Mouse (Mus musculus) cerebellum, adult 8-10 months (tissue): ENCODE measurements at regions not wholly inside any gene's neighbourhood (a gene's known extent, or its start where the extent isn't known, plus 50 kb on each side); places are given as distances from the start of the nearest gene placed in this dataset.
"Not testable (repeated sequence)": the region's sequence is repeated elsewhere in the genome, so short reads cannot be mapped to it uniquely, and the experiment has no call there.

Source experiments
- DNase-seq: peaks from one replicate; pipeline ENCODE4 v3.0.0; 2022

- no peak for DNase-seq
Measured at GRCm38 (mm10) chrX:99732526-99732925, 88.3 kb upstream of the Tmem28 start.

GRCm38 (mm10) chrX:99725101-99725500 is 95.7 kb upstream of the Tmem28 start:
- DNase-seq: peak; percentile 7

DNA sequence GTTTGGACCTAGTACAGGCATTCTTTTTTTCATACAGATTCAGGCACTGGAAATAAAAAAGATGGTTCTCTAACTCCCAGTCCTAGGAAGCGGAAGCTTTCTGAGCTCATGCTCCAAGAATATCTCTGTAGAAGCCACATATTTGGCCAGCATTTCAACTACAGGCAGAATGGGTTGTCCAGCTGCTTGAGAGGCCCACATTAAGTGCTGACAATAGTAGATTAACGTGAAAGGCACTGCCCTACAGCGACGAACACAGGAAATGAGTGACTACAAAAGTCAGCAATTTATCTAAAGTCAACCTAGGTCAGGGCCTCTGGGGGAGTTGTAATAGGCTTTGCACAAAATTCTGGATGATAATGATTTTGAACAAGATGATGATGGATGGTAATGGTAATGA is 125.5 kb upstream of the Tmem28 start:
- DNase-seq: no peak

DNA sequence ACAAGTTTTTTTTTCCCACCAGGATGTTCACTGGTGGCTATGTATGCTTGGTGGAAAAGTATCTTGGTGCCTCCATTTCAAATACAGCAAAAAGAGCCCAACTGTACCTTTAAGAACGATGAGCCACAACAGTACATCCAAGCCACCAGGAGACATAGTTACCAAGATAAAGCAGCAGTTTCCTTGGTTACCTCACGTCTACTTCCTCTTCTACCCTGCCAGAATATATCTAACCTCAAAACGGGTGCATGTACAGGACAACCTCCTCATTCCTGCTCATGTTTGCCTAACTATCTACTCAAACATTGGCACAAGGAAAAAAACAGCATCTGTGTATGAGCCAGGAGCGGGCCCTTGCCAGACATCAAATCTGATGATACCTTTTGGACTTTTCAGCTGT is 129.8 kb upstream of the Tmem28 start:
- no peak for DNase-seq

- DNase-seq: no peak
Measured at GRCm38 (mm10) chrX:99689761-99690160, 131.1 kb upstream of the Tmem28 start.

GRCm38 (mm10) chrX:99682491-99682890 is 138.3 kb upstream of the Tmem28 start:
- DNase-seq: not testable (repeated sequence)

DNA sequence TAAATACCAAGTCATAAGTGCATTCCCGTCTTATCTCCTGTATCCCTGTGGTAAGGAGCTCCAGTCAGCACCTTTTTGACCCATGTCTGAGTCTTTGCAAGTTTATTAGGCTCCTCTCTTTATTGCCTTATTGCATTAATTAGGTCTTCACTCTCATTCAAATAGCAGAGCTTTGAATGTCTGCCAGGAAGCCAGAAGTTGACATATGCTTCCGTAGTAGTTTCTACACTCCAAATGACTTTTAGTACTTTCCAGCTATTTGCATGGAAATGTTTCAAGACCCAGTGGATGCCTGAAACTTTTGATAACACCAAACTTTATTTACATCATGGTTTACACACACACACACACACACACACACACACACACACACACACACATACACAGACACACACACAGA is 153.2 kb upstream of the Tmem28 start:
- DNase-seq: no peak

DNA sequence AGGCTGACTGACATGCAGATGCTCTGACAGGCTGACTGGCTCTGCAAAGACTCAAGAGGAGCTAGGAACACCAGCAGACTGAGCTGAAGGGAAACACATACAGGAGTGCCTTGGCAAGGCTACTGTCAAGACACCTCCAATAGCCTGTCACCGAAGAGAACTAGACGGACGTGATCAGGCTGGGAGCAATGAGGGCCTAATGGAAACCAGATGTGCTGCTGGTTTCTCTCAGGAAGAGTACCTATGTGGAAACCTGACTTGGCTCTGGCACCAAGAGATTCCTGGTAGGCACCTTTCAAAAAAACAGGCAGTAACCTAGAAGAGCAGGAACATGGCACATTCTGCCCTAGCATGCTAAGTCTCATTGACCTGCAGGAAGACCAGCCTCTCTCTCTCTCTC is 158.3 kb upstream of the Tmem28 start:
- no peak for DNase-seq

DNA sequence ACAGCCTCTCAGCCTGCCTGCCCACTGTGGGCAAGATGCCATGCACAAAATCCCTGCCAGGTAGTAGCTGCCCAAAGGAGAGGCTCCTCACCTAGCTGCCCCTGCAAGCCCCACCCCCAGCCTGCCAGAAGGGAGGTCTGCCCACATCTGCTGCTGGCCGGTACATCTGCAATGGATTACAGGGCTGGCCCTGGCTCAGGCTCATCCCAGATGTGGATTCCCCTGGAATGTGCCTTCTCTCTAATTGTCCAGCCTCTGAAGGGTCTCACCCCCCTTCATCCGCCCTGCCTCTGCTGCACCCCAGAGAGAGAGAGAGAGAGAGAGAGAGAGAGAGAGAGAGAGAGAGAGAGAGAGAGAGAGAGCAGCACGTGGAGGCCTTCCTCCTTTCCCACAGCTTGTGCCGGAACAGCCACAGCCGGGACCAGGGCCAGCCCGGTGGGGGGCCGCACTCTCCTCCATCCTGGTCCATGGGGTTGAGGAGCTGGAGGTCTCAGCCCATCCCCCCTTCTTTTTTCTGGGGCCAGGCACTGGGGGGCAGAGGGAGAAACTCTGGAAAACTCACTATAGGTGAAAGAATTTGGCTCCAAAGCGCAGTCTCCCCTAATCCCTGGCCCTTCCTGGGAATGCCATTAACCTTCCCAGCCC is 161.2 kb upstream of the Tmem28 start:
- no peak for DNase-seq

DNA sequence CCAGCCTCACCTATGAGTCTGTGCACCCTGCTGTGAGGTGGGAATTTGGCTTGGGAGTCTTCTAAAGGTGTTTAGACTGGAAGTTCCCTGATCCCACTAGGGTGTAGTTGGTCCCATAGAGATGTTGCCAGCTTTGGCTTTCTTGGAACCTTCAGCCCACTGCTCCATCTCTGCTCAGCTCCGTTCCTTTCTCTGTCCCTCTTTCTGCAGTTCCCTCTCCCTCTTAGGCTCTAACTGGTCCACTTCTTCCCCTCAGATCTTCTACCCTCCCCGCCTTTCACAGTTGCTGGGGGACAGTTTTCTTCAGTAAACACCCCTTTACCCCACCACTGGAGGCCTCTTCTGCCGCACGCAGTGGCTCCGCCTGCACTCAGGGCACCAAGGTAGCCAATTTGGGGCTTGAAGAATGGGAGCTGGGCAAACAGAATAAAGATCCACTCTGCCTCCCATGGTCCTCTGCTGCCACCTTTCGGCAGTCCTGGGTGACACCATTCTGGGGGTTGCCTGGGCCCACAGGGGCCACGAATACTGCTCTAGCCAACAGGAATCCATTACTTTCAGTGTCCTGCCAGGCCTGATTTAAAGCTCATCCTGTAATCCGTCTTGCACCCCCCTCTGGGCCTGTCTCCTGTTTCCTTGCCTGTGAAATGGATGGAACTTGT is 162.9 kb upstream of the Tmem28 start:
- DNase-seq: peak; percentile 42

DNA sequence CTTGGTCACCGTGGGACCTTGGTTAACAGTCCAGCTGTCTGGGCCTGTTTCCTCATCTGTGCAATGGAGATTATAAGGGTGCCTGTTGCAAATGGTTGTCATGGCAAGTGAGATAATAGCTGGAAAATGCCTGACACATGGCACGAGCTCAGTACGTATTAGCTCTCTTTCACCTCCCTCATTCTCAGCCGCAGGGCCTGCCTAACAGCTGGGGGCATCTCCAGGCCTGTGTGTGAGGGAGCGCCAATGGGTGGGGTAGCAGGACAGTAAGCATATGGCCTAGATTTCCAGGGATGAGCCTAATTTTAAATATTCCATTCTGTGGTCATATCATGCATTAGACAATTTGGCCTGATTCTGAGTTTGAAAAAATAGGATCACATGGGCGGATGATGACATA is 163.8 kb upstream of the Tmem28 start:
- no peak for DNase-seq

DNA sequence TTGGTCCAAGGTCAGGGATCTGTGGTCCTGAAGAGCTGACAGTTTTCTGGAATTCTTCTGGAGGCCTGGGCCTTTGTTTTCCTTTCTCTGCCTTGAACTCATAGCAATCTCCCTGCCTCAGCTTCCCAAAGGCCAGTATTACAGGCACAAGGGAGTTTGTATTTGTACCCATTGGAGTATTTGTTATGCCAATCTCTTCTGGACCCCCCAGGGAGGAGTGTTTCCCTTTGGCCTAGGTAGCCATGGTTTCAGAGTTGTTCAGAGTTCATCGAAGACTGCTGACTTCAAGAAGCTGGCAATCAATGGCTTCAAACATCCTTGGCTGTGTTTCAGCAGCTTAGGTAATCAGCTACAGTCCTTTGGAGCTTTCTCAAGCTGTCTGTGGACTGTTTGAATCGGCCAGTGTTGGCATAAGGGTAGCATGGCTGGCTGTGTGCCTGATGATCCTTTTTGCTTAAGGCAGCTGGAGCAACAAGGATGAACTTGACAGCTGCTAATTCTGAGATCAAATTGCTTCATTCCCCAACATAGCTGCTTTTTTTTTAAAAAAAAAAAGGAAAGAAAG is 161.2 kb upstream of the Pja1 start:
- DNase-seq: no peak

DNA sequence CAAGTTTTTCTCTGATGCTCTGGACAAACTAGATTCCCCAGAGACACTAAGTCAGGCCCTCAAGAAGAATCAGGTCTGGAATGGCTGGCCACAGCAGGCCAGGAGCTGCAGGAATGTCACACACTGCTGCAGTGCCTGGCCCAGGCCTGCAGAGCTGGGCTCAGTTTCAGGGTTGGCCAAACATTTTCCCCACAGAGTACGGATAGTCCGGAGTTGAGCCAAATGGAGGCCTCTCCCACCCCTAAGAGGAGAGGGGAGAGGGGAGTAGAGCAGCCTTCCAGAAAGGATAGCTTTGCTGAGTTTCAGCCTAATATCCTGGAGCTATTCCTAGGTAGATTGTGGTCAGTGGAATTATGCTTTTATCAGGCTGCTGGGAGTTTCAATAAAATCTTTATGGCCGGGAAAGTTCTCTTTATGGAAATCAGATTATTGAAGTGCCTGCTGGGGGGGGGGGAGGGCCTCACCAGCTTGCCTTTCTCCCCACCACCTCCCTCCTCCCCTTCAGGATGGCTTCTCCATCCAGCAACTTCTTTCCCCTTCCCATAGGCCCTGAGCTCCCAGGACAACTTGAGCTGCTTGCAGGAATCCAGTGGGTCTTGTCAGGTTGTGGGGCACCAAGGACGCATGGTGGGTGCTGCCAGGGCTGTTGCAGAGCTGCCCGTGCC is 153.6 kb upstream of the Pja1 start:
- DNase-seq: no peak

GRCm38 (mm10) chrX:99612130-99612759 is 141.2 kb upstream of the Pja1 start:
- no peak for DNase-seq

DNA sequence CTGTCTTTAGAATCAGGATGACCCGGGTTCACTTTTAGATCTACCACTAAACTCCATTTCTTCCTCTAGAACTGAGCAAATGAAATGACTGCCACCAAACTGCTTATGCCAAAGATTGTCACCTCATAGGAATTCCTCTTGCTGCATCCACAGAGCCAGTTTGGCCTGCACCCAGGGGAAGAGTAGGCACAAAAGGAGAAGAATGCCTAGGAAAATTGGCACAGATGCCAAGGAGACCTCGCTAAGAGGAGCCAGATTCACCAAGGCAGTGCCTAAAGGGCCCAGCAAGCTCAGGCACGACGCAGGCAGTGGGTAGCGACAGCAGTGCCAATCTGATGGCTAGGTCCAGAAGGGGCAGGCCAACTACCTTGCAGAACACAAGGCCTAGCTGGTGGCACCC is 139.0 kb upstream of the Pja1 start:
- no peak for DNase-seq

DNA sequence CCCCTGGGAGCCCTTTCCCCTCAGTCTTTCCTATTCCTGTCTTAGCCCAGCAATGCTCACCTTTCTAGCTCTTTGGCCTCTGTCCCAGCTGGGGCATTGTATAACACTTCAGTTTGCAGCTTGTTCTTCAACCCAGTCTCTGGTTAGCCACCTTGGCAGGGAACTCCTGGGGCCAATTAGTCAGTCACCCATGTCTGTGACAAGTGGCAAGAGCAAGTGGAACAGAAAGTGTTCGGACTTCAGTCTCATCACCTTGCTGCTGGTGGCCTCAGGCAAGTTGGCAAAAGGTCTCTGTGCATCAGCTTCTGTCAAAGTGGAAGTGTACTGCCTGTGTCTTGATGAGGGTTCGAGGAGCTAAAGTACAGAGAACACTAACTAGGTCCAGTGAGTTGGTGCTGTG is 138.5 kb upstream of the Pja1 start:
- no peak for DNase-seq

DNA sequence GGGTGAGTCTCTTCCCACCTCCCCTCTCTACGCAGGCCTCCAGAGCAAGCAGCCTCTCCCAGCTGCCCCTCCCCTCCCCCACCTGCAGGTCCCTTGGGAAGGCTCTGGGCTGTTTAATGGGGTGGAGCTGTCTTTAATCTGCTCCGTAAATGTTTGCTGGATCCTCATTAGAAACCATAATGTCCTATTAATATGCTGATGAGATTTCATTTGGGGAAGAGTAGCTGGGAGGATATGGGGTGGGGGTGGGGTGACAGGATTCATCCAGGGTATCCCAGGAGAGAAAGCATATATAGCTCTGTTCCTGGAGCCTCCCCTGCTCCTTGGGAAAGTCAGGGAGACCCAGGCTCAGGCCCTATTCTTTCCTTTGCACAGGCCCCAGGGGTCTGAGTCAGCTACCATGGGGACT is 137.2 kb upstream of the Pja1 start:
- DNase-seq: no peak

- DNase-seq: no peak
Measured at GRCm38 (mm10) chrX:99605084-99605824, 134.2 kb upstream of the Pja1 start.

- DNase-seq: no peak
Measured at GRCm38 (mm10) chrX:99603714-99604113, 132.6 kb upstream of the Pja1 start.

DNA sequence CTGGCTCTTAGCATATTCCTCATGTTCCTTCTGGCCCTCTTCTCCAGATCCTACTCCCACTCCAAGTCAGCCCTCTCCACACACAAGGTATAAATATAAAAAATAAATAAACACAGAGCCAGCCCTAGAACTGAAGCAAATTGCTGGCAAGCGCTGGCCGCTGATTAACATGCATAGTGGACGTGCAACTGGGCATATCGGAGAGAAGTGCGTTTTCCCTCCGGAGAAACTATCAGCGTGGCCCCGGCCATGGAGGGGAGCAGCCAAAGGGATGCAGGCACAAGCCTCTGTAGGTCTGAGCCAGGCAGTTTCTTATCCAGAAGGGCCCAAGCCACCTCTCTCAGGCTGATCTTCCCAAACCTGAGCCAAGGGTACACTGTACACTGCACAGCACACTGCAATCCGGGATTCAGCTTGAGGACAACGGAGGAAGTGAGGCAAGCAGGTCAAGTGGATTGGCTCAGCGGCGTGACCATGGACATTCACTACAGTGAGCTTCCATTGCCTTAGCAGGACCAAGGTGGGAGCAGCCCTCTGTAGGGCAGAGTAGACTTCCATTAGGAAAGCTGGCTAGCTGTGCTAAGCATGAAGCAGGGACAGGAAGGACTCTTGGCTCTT is 131.3 kb upstream of the Pja1 start:
- no peak for DNase-seq

- DNase-seq: no peak
Measured at GRCm38 (mm10) chrX:99595493-99595892, 124.4 kb upstream of the Pja1 start.

GRCm38 (mm10) chrX:99593872-99594487 is 122.9 kb upstream of the Pja1 start:
- DNase-seq: no peak
